Mouse (Mus musculus): ENCODE data around the gene Tmed10. TPM values are rescaled to one million over a fixed set of nuclear protein-coding genes. Genes with fewer than 3 reads are reported as not detected.

The Tmed10 gene
- polyA plus RNA-seq, 1 experiment, result not detected

DNA sequence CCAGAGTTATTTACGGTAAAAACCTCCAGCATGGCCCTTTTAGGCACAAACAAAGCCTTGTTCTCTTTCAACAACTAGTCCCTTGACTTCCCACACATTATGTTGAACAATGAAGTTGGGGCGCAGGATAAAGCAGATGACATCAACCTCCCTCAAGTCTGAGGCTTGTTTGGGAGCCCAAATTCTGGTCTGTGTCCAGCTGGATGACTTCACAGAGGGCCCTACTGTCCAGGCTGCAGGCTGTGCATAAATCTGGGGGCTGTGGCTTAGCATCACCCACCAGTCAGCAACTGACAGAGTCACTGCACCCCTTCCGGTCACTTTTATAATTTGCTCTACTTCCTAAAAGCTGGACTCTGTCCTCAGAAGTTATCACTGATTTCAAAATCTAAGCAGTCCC lies 8.4 kb downstream of the Tmed10 start:
- TF ChIP-seq POLR2A (IDR thresholded peaks at IDR 0.05; ENCODE audit: insufficient read depth, low read depth, low read length), result no peak
- TF ChIP-seq CTCF (IDR thresholded peaks at IDR 0.05; ENCODE audit: insufficient read depth, low read depth, low read length), result no peak
- Histone ChIP-seq H3K27ac (ENCODE audit: insufficient read depth, low read depth, low read length) (0 out of 2 replicates have a peak overlapping the region, but pooled peaks have one; percentile 53), H3K4me1 (ENCODE audit: control insufficient read depth, insufficient read depth, low read length) (peaks cover 12% of the 10 kb centered on the region; the same call in 1 of the 2 replicates), H3K4me3 (ENCODE audit: insufficient read depth, low read depth, low read length) (no peak overlapping the region)
- WGBS, result 9% methylated on average over 3 of the region's 3 CpGs

GRCm38 (mm10) chr12:85362510-85362909 lies 12.1 kb downstream of the Tmed10 start:
- H3K27ac ChIP-seq (ENCODE audit: insufficient read depth, low read depth, low read length), result no peak overlapping the region
- H3K4me1 ChIP-seq (ENCODE audit: control insufficient read depth, insufficient read depth, low read length), result peaks cover 8% of the 10 kb centered on the region; the same call in 1 of the 2 replicates
- WGBS, result 67% methylated on average over 4 of the region's 4 CpGs
- no peak overlapping the region for H3K4me3 ChIP-seq (ENCODE audit: insufficient read depth, low read depth, low read length)
- no peak for TF ChIP-seq POLR2A (IDR thresholded peaks at IDR 0.05; ENCODE audit: insufficient read depth, low read depth, low read length)
- no peak for TF ChIP-seq CTCF (IDR thresholded peaks at IDR 0.05; ENCODE audit: insufficient read depth, low read depth, low read length)

DNA sequence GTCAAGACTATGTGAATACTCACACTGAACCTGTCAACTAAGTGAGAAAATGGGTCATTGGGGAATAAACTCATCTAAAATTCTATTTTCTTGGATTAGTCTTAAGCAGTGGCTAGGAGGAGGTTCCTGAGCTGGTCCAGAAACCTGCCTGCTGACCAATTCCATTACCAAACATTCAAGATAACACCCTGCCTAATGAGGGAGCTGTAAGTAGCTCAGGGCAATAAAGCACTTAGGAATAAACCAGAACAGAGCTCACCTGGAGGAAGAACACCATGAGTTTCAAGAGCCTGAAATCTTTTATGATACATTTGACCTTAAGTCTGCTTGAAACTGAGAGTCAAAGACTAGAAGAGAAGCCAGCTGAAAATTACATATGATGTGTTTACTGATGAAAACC lies 13.1 kb downstream of the Tmed10 start:
- Histone ChIP-seq H3K4me1 (ENCODE audit: control insufficient read depth, insufficient read depth, low read length) (peaks cover 6% of the 10 kb centered on the region; the same call in 1 of the 2 replicates), H3K4me3 (ENCODE audit: insufficient read depth, low read depth, low read length) (no peak overlapping the region), H3K27ac (ENCODE audit: insufficient read depth, low read depth, low read length) (no peak overlapping the region)
- no peak for TF ChIP-seq CTCF (IDR thresholded peaks at IDR 0.05; ENCODE audit: insufficient read depth, low read depth, low read length)

GRCm38 (mm10) chr12:85361165-85361564 lies 13.5 kb downstream of the Tmed10 start:
- Histone ChIP-seq H3K4me3 (ENCODE audit: insufficient read depth, low read depth, low read length) (no peak overlapping the region), H3K27ac (ENCODE audit: insufficient read depth, low read depth, low read length) (no peak overlapping the region), H3K4me1 (ENCODE audit: control insufficient read depth, insufficient read depth, low read length) (peaks cover 3% of the 10 kb centered on the region; the same call in 1 of the 2 replicates)
- no peak for TF ChIP-seq POLR2A (IDR thresholded peaks at IDR 0.05; ENCODE audit: insufficient read depth, low read depth, low read length)
- no peak for TF ChIP-seq CTCF (IDR thresholded peaks at IDR 0.05; ENCODE audit: insufficient read depth, low read depth, low read length)
- 68% methylated on average over 3 of the region's 3 CpGs for WGBS

GRCm38 (mm10) chr12:85354061-85354460 lies 20.6 kb downstream of the Tmed10 start:
- 88% methylated on average over 3 of the region's 3 CpGs for WGBS
- Histone ChIP-seq H3K27ac (ENCODE audit: insufficient read depth, low read depth, low read length) (no peak overlapping the region), H3K4me3 (ENCODE audit: insufficient read depth, low read depth, low read length) (no peak overlapping the region), H3K4me1 (ENCODE audit: control insufficient read depth, insufficient read depth, low read length) (peaks cover 5% of the 10 kb centered on the region)
- TF ChIP-seq POLR2A (IDR thresholded peaks at IDR 0.05; ENCODE audit: insufficient read depth, low read depth, low read length), result no peak
- TF ChIP-seq CTCF (IDR thresholded peaks at IDR 0.05; ENCODE audit: insufficient read depth, low read depth, low read length), result no peak

DNA sequence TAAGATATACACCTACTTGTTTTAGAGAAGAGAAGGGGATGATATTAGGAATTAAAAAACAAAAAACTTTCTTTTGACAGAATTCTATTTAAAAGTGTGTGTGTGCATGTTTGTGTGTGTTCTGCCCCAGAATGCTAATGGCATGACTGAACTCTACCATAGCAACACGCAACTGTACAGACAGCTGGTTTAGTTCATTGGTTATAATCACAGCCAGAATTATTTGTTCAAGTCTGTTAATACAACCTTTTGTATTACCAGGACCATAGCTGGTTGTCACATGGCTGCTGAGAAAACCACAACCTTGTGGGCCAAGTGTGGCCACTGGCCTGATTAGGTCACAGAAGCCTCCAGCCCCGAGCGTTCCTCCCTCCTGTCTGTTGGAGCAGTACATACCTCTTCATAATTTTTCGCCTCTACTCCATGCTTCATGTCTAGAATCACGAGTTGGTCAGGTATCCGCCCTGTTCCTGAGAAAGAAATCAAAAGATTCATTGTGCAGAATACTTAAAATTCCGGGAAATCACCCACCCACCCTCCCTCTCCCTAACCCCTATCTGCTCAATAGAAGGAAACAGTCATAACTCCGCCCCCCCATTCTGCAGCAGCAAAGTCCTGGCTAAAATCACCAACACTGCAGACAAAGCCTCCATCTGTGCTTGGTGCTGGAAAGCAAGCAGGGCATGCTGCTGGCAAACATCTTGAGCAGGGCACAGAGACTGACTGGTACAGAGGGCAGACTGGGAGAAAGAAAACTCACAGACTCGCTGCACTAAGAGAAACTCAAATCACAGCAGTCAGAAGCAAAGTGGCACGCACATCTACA lies 24.0 kb downstream of the Tmed10 start:
- WGBS, result 24% methylated on average over 10 of the region's 10 CpGs
- TF ChIP-seq CTCF (IDR thresholded peaks at IDR 0.05; ENCODE audit: insufficient read depth, low read depth, low read length) (no peak), POLR2A (IDR thresholded peaks at IDR 0.05; ENCODE audit: insufficient read depth, low read depth, low read length) (no peak)
- Histone ChIP-seq H3K4me1 (ENCODE audit: control insufficient read depth, insufficient read depth, low read length) (peaks cover 3% of the 10 kb centered on the region), H3K27ac (ENCODE audit: insufficient read depth, low read depth, low read length) (peak overlapping the region; percentile 78), H3K4me3 (ENCODE audit: insufficient read depth, low read depth, low read length) (no peak overlapping the region)

- Histone ChIP-seq H3K27ac (ENCODE audit: insufficient read depth, low read depth, low read length) (no peak overlapping the region), H3K4me3 (ENCODE audit: insufficient read depth, low read depth, low read length) (no peak overlapping the region), H3K4me1 (ENCODE audit: control insufficient read depth, insufficient read depth, low read length) (peaks cover 3% of the 10 kb centered on the region)
- WGBS, result 83% methylated on average over 6 of the region's 6 CpGs
- TF ChIP-seq POLR2A (IDR thresholded peaks at IDR 0.05; ENCODE audit: insufficient read depth, low read depth, low read length), result no peak
- no peak for TF ChIP-seq CTCF (IDR thresholded peaks at IDR 0.05; ENCODE audit: insufficient read depth, low read depth, low read length)
Observed at GRCm38 (mm10) chr12:85348338-85348737, 26.3 kb downstream of the Tmed10 start.

GRCm38 (mm10) chr12:85347196-85347595 lies 27.5 kb downstream of the Tmed10 start:
- no peak overlapping the region for H3K27ac ChIP-seq (ENCODE audit: insufficient read depth, low read depth, low read length)
- peaks cover 3% of the 10 kb centered on the region for H3K4me1 ChIP-seq (ENCODE audit: control insufficient read depth, insufficient read depth, low read length)
- 48% methylated on average over 3 of the region's 3 CpGs for WGBS
- H3K4me3 ChIP-seq (ENCODE audit: insufficient read depth, low read depth, low read length), result no peak overlapping the region
- no peak for TF ChIP-seq POLR2A (IDR thresholded peaks at IDR 0.05; ENCODE audit: insufficient read depth, low read depth, low read length)
- no peak for TF ChIP-seq CTCF (IDR thresholded peaks at IDR 0.05; ENCODE audit: insufficient read depth, low read depth, low read length)

DNA sequence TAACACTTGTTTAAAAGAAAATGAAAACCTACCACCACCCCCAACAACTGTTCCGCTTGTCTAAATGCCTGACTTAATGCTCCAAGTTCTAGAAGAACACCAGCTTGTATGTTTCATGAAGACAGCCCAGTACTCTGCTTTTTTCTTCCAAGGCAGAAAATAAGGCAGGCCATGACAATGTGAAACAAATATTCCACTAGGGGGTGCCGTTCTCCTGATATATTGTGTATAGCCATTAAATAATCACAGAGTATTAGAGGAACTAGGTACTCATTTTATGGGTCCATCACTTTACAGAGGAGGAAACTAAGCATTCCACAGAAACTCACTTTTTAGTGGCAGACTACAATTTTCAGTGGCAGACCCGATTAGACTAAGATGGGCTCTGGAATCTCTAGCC lies 28.3 kb downstream of the Tmed10 start:
- WGBS, result 36% methylated on average over 3 of the region's 3 CpGs
- H3K4me3 ChIP-seq (ENCODE audit: insufficient read depth, low read depth, low read length), result no peak overlapping the region
- TF ChIP-seq POLR2A (IDR thresholded peaks at IDR 0.05; ENCODE audit: insufficient read depth, low read depth, low read length) (no peak), CTCF (IDR thresholded peaks at IDR 0.05; ENCODE audit: insufficient read depth, low read depth, low read length) (no peak)
- H3K4me1 ChIP-seq (ENCODE audit: control insufficient read depth, insufficient read depth, low read length), result peaks cover 3% of the 10 kb centered on the region
- no peak overlapping the region for H3K27ac ChIP-seq (ENCODE audit: insufficient read depth, low read depth, low read length)

All from olfactory bulb, adult 2 months (tissue).